Mouse (Mus musculus): ENCODE results near the gene Galnt12.

GRCm38 (mm10) chr4:47050642-47051381, 40.9 kb upstream of the Galnt12 start:
- TF ChIP-seq CTCF (IDR thresholded peaks at IDR 0.05; ENCODE audit: low read depth) (no peak), EP300 (IDR thresholded peaks at IDR 0.05; ENCODE audit: low read depth) (no peak)

Data from heart, postnatal 0 days (tissue).